Mouse (Mus musculus): ENCODE measurements at regions not wholly inside any gene's neighbourhood (a gene's known extent, or its start where the extent isn't known, plus 50 kb on each side); places are given as distances from the start of the nearest gene placed in this dataset.
"Not testable (repeated sequence)": the region's sequence is repeated elsewhere in the genome, so short reads cannot be mapped to it uniquely, and the experiment has no call there.

DNA sequence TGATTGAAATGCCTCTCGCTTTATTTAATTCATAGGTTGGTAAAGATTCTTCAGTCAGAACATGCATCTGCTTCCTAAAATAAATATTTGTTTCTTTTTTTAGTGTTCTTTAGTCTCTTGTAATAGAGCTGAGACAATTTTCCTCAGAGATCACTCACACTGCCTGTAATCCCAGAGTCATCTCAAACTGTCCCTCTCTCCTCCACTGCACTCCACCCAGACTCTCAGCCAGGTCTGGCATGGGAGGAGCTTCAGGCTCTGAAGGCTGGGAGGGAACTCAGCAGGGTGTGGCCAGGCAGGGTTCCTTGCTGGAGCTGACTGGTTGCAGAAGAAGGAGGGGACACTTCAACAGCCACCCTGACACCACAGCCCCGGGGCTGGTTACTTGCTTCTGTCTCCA lies 841.2 kb upstream of the Olfr1507 start:
- 7% methylated on average over 1 of the region's 2 CpGs for WGBS
- not testable (repeated sequence) for ATAC-seq (ENCODE audit: low FRiP score); H3K27me3 ChIP-seq (ENCODE audit: control insufficient read depth, insufficient read depth, low read length); H3K9me3 ChIP-seq (ENCODE audit: control insufficient read depth, low read length); H3K4me1 ChIP-seq (replicated peaks; ENCODE audit: control insufficient read depth, insufficient read depth, low read length); H3K4me2 ChIP-seq (replicated peaks); H3K4me3 ChIP-seq (replicated peaks; ENCODE audit: low read length); H3K27ac ChIP-seq; H3K36me3 ChIP-seq (replicated peaks; ENCODE audit: control insufficient read depth, insufficient read depth); H3K9ac ChIP-seq; DNase-seq (ENCODE audit: low spot score)

- not testable (repeated sequence) for H3K4me3 ChIP-seq (replicated peaks; ENCODE audit: low read length); ATAC-seq (ENCODE audit: low FRiP score); DNase-seq (ENCODE audit: low spot score); H3K27ac ChIP-seq; H3K4me2 ChIP-seq (replicated peaks); H3K36me3 ChIP-seq (replicated peaks; ENCODE audit: control insufficient read depth, insufficient read depth); H3K9me3 ChIP-seq (ENCODE audit: control insufficient read depth, low read length); H3K27me3 ChIP-seq (ENCODE audit: control insufficient read depth, insufficient read depth, low read length); H3K9ac ChIP-seq; H3K4me1 ChIP-seq (replicated peaks; ENCODE audit: control insufficient read depth, insufficient read depth, low read length)
- WGBS = no CpG with 5 or more reads among the region's 4 CpGs
Observed at GRCm38 (mm10) chr14:53334451-53334850, 838.9 kb upstream of the Olfr1507 start.

DNA sequence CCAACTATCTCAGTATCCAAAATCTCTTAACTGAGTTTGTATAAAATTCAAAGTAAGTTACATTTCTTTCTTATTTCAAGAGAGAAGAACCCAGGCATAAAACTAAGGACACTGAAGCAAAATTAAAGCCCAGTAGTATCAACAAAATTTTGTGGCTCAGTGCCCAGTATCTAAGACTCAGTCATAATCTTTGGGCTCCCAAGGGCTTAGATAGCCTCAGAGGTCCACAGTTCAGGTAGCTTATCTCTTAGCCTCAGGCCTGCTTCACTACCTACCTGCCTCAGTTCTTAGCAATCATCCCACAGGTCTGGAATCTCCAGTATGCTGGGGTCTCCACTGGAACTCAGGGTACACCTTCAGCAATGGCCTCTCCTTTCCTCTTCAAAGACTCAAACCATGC lies 835.6 kb upstream of the Olfr1507 start:
- not testable (repeated sequence) for DNase-seq (ENCODE audit: low spot score); ATAC-seq (ENCODE audit: low FRiP score); H3K9me3 ChIP-seq (ENCODE audit: control insufficient read depth, low read length); H3K4me3 ChIP-seq (replicated peaks; ENCODE audit: low read length); H3K9ac ChIP-seq; H3K27me3 ChIP-seq (ENCODE audit: control insufficient read depth, insufficient read depth, low read length); H3K27ac ChIP-seq; H3K36me3 ChIP-seq (replicated peaks; ENCODE audit: control insufficient read depth, insufficient read depth); H3K4me2 ChIP-seq (replicated peaks); H3K4me1 ChIP-seq (replicated peaks; ENCODE audit: control insufficient read depth, insufficient read depth, low read length)

DNA sequence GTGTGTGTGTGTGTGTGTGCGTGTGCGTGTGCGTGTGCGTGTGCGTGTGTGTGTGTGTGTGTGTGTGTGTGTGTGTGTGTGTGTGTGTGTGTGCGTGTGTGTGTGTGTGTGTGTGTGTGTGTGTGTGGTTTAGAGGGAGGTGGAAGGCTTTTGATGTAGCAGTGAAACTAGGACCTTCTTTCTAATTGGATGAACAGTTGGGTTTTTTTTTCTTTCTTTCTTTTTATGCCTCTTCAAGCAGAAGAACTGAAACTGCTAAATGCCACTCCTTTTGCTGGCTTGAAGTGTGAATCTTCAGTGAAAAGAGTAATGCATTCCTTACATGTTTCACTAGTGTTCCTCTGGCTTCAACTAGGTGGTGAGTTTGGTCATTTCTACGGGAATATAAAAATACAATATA lies 828.8 kb upstream of the Olfr1507 start:
- H3K9ac ChIP-seq; H3K9me3 ChIP-seq (ENCODE audit: control insufficient read depth, low read length); H3K4me1 ChIP-seq (replicated peaks; ENCODE audit: control insufficient read depth, insufficient read depth, low read length); H3K4me2 ChIP-seq (replicated peaks); H3K36me3 ChIP-seq (replicated peaks; ENCODE audit: control insufficient read depth, insufficient read depth); H3K27ac ChIP-seq; H3K4me3 ChIP-seq (replicated peaks; ENCODE audit: low read length); ATAC-seq (ENCODE audit: low FRiP score); DNase-seq (ENCODE audit: low spot score); H3K27me3 ChIP-seq (ENCODE audit: control insufficient read depth, insufficient read depth, low read length): not testable (repeated sequence)
- WGBS = no CpG with 5 or more reads among the region's 7 CpGs

DNA sequence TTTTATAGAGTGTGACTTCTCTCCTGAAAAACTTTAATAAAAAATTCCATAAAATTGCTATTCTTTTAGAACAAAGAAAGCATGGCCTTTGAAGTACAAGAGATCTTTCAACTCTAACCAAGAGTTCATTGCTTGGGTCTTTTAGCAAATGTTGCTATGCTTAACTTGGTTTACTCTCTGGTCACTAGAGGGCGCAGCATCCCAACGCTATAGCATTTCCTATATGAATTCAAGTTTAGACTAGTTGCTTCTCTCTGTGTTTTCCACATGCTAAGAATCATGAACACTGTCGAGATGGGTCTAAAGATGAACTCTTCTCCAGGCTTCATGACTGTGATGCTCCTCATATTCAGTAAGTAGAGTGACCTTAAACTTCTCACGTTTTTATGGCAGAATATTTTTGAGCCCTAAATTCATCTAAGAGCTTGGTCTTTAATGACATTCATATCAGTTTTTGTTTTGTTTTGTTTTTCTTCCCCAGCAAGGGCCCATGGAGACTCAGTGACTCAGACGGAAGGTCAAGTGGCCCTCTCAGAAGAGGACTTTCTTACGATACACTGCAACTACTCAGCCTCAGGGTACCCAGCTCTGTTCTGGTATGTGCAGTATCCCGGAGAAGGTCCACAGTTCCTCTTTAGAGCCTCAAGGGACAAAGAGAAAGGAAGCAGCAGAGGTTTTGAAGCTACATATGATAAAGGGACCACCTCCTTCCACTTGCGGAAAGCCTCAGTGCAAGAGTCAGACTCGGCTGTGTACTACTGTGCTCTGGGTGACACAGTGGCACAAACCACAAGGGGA lies 823.2 kb upstream of the Olfr1507 start:
- not testable (repeated sequence) for H3K9ac ChIP-seq; ATAC-seq (ENCODE audit: low FRiP score); H3K4me3 ChIP-seq (replicated peaks; ENCODE audit: low read length); H3K4me2 ChIP-seq (replicated peaks); H3K9me3 ChIP-seq (ENCODE audit: control insufficient read depth, low read length); DNase-seq (ENCODE audit: low spot score); H3K36me3 ChIP-seq (replicated peaks; ENCODE audit: control insufficient read depth, insufficient read depth); H3K27me3 ChIP-seq (ENCODE audit: control insufficient read depth, insufficient read depth, low read length); H3K27ac ChIP-seq; H3K4me1 ChIP-seq (replicated peaks; ENCODE audit: control insufficient read depth, insufficient read depth, low read length)
- no CpG with 5 or more reads among the region's 9 CpGs for WGBS

DNA sequence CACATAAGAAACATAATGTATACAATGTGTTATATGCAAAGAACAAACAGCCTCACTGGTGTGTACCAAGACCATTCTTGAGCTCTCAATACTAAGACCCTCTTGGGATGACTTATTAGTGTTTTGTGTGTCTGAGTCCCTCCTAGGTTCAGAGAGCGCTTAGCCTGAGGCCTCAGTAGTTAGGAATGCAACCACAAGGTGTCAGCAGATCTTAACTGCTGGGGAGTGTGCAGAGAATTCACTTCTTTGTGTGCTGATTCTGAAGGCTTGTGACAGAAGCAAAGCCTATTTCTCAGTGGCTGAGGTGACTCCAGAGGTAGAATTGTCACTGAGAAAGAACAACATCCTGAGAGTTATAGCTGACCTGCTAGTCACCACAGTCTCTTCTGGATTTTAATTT lies 816.9 kb upstream of the Olfr1507 start:
- not testable (repeated sequence) for H3K36me3 ChIP-seq (replicated peaks; ENCODE audit: control insufficient read depth, insufficient read depth); DNase-seq (ENCODE audit: low spot score); H3K27ac ChIP-seq; H3K27me3 ChIP-seq (ENCODE audit: control insufficient read depth, insufficient read depth, low read length); H3K9ac ChIP-seq; H3K4me1 ChIP-seq (replicated peaks; ENCODE audit: control insufficient read depth, insufficient read depth, low read length); H3K4me3 ChIP-seq (replicated peaks; ENCODE audit: low read length); H3K9me3 ChIP-seq (ENCODE audit: control insufficient read depth, low read length); H3K4me2 ChIP-seq (replicated peaks)
- 21% methylated on average over 1 of the region's 1 CpGs for WGBS
- peak; percentile 65; the same call in 1 of the 2 replicates for ATAC-seq (ENCODE audit: low FRiP score)

DNA sequence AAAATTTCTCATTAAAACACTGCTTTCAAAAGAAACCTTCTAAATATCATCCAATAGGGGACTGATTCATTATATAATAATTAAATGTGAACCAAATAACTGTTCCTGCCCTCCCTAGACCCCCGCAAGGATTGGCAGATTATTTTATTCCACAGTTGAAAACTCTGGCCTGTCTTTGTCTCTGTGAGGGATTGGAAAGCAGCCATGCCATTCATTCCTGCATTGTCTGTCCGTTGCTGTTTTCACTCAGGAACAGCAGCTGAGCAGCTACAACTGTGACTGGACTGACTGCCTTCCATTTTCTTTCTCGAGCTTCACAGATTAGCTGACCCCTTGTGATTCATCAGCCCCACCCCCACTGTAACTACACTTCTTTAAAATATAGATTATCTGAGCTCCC lies 807.6 kb upstream of the Olfr1507 start:
- H3K4me1 ChIP-seq (replicated peaks; ENCODE audit: control insufficient read depth, insufficient read depth, low read length); H3K27me3 ChIP-seq (ENCODE audit: control insufficient read depth, insufficient read depth, low read length); H3K27ac ChIP-seq; H3K9me3 ChIP-seq (ENCODE audit: control insufficient read depth, low read length); H3K4me2 ChIP-seq (replicated peaks); H3K36me3 ChIP-seq (replicated peaks; ENCODE audit: control insufficient read depth, insufficient read depth); DNase-seq (ENCODE audit: low spot score); H3K9ac ChIP-seq; H3K4me3 ChIP-seq (replicated peaks; ENCODE audit: low read length): not testable (repeated sequence)
- peak; percentile 48; the same call in 1 of the 2 replicates for ATAC-seq (ENCODE audit: low FRiP score)
- WGBS = no CpG with 5 or more reads among the region's 3 CpGs

GRCm38 (mm10) chr14:53302491-53302829 lies 806.9 kb upstream of the Olfr1507 start:
- H3K9ac ChIP-seq; H3K27ac ChIP-seq; DNase-seq (ENCODE audit: low spot score); H3K27me3 ChIP-seq (ENCODE audit: control insufficient read depth, insufficient read depth, low read length); H3K9me3 ChIP-seq (ENCODE audit: control insufficient read depth, low read length); H3K4me3 ChIP-seq (replicated peaks; ENCODE audit: low read length); H3K4me1 ChIP-seq (replicated peaks; ENCODE audit: control insufficient read depth, insufficient read depth, low read length); H3K36me3 ChIP-seq (replicated peaks; ENCODE audit: control insufficient read depth, insufficient read depth); H3K4me2 ChIP-seq (replicated peaks): not testable (repeated sequence)
- peak; percentile 59 for ATAC-seq (ENCODE audit: low FRiP score)
- WGBS = no CpG with 5 or more reads among the region's 3 CpGs

- H3K27me3 ChIP-seq (ENCODE audit: control insufficient read depth, insufficient read depth, low read length); H3K27ac ChIP-seq; H3K4me3 ChIP-seq (replicated peaks; ENCODE audit: low read length); H3K36me3 ChIP-seq (replicated peaks; ENCODE audit: control insufficient read depth, insufficient read depth); H3K4me1 ChIP-seq (replicated peaks; ENCODE audit: control insufficient read depth, insufficient read depth, low read length); H3K9me3 ChIP-seq (ENCODE audit: control insufficient read depth, low read length); H3K9ac ChIP-seq; H3K4me2 ChIP-seq (replicated peaks); DNase-seq (ENCODE audit: low spot score): not testable (repeated sequence)
- WGBS = no CpG with 5 or more reads among the region's 11 CpGs
- ATAC-seq (ENCODE audit: low FRiP score) = peak; percentile 38
Observed at GRCm38 (mm10) chr14:53301722-53302490, 806.4 kb upstream of the Olfr1507 start.
